Mouse (Mus musculus) liver (tissue): ENCODE data around the gene Edrf1.

Source experiments
- DNase-seq: peaks from one replicate; pipeline ENCODE4 v3.0.0-alpha.2; 2020; ENCODE audit warnings: mixed read lengths

The Edrf1 gene

DNA sequence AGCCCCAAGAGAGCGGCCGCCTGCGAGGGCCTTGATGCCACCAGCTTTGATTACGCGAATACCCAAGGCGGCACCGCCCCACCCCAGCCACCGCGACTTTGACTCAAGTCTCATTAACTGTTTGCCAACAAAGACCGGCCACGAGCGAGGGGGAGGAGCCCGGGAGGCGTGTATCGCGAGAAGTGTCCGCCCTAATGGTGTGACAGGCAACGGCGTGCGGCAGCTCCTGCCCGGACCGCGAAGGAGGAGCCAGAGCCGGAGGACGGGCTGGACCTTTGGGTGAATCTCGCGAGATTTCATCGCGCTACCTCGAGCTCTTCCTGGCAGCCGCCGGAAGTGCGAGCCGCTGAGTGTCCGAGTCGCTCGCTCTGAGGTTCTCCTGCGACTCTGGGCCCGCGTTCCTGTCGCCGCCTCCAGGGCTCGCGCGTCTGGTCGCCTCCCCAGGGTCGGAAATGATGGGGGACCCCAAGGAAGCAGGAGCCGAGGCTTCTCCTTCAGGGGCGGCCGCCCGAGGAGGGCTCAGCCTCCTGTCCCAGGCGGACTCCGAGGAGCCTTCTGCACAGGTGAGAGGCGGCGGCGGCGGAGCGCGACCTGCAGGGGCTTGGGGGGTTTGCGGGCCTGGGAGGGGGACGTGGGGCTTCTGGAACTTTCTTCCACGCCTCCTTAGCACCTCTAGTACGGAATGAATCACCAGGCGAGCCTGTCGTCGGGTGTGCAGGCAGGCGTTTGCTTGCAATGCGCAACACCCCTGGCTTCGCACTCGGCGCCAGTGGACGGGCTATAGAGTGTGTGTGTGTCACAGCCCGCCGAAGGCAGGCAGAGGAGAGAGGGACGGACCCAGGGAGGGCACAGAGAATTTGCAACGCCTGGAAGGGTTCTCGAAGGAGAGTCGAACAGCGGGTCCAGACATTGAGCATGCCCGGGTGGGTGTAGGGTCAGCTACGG lies at the start of gene Edrf1:
Gene Edrf1, plus strand, starts transcription at position 183 of the 945 bp plus-strand sequence.
- peak; percentile 99 for DNase-seq

DNA sequence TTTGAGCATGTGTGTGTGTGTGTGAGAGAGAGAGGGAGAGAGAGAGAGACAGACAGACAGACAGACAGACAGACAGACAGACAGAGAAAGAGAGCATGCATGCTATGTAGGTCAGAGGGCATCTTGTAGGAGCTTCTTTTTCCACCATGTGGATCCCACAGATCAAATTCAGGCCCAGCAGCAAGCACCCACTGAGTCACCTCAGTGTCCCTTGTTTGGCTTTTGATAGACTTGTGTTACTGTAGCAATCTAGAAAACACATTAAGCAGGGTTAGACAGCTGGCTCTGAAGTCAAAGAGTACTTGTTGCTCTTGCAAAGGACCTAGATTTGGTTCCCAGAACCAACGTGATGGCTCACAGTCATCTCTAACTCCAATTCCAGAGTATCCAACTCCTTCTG lies 45.6 kb upstream of the Edrf1 start:
- no peak for DNase-seq

DNA sequence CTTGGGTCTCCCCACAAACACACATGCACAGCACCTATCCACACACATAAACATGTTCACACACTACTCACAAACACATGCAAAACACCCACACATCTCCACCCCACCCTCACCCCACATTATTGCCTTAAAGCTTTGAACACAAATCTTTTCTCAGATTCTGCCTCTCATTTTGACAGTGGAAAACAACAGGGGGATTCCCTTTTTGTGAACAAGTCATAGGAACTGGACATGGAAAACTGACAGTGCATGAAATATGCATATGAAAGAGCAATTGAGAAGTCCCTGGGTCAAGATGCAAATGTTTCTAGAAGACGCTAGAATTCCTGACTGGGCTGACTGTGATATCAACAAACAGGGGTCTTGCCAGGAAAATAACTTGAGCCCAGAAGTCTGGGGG lies 36.8 kb upstream of the Edrf1 start:
- no peak for DNase-seq

DNA sequence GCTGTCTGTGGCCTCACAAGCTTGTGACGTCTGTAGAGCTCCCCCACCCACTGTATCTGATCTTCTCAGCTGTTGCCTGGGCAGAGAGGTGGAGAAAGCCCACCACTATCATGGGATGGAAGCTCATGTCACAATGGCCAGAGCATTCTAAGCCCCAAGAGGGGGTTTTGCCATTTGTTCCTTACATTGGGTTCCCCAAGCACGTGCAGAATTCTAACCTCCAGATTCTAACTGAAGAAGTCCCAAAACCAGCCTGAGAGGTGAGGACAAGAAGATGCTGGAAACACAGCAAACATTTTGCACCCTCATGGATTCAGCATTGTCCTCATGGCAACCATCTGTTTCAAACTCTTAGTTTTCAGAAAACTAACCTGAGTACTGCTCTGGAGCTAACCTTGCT lies 35.3 kb upstream of the Edrf1 start, which contains the start of gene Tex36:
Gene Tex36, minus strand, starts transcription at position 101 of the 400 bp plus-strand sequence.
- DNase-seq = no peak

DNA sequence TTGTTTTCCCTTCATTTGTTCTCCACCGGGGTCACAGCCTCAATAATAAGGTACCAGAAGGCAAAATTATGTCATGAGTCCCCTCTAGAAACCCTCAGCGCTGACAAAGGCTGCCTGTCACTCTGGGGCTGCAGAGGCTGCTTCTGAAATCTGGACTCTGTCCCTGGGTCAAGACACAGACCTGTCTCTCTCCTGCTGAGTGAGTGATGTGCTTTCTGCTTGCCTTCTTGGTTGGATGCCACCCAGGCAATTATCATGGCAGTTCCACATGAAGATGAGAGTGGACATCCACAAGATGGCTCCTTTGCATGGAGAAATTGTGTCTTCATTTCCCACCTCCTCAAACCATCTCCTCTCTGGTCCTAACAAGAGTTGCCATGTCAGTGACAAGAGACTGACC lies 34.2 kb upstream of the Edrf1 start:
- no peak for DNase-seq

DNA sequence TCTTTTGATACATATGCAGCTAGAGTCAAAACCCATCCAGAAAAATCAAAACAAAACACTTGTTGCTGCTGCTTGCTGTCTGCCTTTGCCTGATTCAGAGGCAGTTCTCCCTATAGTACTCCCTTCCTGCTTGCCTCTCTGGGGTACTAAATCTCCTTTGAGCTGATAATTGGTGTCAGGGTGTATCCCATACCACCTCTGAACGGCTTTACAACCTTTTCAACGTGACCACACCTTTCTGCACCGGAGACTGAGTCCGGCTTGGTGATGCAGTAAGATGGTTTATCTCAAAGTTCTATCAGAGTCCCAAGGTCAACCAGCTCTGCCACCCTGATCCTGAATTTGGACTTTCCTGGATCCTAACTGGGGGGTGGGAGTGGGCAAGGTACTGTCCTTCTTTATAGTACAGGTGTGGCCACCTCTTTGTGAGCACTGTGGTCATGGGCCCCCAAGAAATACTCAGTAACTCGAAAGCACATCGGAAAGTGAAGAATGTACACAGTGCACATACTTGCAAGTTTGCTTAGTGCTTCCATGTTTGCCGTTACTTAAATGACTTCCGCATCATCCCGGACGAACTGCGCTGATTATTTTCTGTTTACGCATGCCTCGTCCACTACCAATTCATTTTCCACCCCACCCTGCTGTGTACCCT lies 32.8 kb upstream of the Edrf1 start:
- no peak for DNase-seq

DNA sequence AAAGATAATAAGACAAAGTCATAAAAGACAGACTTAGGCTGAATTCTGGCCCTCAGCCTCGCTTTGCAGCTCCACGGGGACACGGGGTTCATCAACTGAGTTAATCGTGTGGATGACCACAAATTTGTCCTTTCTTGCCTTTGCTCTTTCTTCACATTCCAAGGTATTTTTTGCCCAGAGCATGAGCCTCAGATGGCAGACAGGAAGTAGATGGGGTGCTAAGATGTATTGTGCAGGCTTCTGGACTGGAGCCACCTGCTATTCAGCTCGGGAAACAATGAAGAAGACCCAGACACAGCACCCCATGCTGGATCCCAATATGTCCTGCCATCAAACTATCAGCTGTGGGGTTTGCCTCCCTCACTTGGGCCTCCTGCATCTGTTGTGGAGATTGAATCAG lies 30.0 kb upstream of the Edrf1 start:
- no peak for DNase-seq

DNA sequence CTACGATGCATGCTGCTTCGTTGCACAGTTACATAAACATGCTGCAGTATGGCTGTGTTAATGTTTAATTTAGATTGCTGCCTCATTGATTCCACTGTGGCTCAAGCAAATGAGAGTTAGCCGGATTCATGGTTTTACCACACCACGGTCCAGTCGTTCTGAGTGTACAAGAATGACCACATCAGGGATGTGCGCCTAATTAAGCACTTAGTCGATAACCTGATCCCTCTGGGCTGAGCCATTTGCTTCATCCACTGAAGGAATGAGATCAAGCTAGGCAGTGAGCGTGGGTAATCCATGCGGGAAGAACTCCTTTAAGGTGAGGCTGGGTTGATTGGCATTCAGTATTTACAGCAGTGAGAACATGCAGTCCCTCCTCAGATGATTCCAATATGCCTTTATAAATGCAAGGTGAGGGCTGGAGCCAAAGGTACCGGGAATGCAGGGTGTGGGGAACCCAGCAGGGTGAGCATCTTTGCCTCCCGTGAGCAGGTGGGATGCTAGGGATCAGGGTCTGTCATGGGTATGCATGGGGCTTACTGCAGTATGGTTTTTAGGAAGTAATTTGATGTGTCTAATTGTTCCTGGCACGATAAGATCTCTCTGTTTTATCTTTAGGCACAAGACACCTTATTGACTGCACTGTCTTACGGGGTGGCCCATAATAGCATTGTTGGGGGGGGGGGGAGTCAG lies 29.3 kb upstream of the Edrf1 start:
- no peak for DNase-seq

DNA sequence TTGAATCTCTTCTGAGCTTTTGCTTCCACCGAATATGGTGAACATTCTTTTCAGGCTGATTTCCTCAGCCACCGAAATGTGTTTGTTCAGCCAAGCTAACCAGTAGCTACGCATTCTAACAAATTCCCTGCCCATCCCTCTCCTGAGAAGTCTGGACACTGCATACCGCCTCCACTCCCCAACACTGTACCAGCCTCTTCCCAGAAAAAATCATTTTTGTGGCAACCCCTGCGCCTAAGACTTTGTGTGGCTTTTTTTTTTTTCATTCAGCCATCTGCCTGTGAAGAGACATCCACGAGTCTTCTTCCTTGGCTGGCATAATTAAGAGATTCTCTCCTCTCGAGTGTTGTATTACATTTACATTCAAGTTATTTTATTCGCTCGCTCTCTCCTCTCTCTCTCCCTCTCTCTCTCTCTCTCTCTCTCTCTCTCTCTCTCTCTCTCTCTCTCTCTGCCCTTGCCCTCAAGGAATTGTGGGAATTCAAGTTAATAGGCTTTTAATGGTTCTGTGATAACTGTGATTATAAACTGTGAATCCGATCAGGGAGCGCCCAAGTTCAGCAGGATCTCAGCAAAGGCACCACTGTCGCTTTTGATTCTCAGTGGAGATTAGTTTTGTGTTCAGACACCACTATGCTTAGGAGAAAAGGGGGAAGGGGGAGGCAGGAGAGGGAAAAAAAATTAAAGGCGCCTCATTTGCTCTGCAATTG lies 28.6 kb upstream of the Edrf1 start:
- DNase-seq = no peak

DNA sequence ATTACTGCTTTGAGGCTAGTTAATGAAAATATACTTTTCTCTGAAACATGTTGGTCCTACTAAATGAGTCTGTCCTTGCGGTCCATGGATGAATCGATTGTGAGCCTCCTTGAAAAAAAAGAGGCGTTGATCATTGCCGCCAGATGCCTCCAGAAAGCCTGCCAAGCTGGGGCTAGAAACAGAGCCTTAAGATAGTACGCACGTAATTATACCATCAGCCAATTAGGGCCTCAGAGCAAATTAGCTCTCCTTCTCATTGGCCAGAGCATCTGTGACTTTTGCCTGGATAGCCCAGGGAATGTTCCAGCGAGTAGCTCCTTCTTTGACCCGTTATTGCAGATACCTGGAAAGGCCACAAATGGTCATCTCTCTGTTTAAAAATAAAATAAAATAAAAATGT lies 27.8 kb upstream of the Edrf1 start:
- DNase-seq = no peak

DNA sequence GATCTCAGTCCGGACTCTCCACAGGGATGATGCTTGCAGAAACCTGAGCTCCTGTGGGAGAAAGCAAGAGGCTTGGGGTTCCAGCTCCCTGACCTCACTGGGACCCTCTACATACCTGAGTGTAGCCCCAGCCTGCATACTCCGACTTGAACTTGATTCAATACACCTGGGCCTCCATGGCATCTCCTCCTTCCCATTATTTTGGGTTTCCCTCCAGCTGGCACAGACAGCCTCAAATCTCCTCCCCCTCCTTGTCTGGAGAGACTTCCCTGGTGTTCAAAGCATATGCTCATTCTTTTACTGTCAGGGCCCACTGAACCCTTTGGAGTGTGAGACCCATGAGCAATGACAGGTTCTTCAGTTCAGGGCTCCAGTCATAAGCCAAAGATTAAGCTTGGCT lies 24.4 kb upstream of the Edrf1 start:
- DNase-seq = no peak

DNA sequence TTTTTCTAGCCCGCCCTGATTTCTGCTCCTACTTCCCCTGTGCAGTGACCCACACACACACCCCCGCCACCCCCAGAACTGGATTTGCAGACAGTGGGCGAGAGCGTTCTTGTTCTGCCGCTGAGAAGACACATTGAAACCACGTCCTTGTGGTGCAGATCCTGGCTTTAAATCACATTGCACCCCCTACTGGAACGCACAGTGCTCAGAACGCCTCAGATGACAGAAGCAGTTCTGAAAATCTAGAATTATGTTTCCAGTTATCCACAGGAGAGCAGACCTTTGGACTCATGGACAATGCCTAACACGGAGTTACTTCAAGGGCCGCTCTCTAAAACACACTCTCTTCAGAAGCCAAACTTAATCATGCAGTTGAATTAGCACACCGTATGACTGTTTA lies 16.6 kb upstream of the Edrf1 start:
- DNase-seq = no peak

DNA sequence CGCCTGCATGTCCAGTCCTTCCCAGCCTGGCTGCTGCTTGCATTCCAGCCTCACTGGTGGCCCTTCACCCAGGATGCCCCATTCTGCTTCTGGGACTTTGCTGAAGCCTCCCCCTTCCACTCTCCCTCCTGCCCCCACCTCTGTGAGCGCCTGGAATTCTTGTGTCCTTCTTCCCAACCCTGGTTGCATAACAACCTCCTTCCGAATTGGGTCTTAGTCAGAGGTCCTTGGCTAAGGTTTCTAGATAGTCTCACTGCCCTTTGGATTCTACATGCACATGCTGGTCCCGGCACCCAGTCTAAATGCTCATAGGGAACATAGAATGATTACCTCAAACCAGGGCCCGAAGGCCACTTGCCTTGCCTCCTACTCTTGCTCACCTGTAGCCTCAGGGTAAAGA lies 14.1 kb upstream of the Edrf1 start:
- no peak for DNase-seq

DNA sequence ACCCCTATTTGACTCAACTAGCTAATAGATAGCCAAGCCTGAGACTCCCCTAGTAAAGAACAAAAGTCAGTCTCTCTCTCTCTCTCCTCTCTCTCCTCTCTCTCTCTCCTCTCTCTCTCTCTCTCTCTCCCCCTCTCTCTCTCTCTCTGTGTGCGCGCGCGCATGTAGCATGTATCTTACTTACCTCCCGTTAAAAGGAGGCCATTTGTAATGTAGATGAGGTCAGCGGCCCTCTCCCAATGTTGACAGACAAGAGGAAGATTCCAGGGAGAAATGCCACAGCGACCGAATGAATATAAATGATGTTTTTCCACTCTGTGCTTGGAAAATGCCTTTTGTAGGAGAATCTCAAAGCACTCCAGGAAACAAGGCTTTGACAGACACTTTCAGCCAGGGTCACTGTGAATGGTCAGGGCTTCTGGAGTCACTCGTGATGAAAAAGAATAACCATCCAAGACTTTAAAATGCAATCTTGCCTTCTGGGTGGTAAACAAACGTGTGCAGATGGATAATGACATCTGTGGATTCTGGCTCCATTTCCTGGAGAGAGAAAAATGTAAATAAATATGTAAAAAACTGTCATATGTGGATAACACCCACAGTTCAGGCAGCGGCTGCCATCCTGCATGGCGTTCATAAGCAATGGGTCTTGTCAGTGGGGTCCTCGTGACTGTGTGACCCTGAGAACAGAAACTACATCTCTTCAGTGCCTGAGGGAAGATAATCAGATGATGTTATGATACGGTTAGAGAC lies 10.0 kb upstream of the Edrf1 start:
- DNase-seq = no peak

DNA sequence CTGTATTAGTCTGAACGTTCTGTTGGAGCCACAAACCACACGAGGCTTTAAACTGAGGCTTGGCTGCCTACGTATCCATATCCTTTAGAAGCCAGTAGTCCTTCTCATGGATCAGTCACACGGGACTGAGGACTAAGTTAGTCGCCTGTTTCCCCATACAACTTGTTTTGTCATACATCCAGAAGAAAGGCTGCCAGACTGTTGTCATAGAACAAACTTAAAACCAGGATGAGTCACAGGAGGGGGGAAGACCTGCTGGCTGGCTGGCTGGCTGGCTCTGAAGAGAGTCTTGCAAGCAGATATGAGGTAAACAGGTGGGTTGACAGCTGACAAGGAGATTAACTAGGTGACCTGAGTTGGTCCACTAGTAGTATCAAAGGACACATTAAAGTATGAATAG lies 6.5 kb upstream of the Edrf1 start:
- DNase-seq = no peak

DNA sequence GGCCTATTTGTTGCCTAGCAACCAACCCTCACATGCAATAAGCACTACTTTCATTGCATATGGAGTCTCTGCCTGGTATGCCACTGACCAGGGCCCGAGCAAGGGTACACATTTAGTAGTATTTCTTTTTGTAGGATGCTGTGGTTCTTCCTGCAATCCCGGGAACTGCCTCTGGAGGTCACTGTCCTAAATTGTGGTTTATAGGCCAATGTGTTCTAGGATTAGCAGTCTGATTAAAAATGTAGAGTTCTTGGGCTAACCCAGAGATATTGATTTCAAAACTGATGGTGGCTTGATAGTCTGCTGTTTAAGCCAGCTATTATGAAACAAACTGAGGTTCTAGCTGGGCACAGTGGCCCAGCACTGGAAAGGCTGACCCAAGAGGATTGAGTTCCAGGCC lies 4.9 kb upstream of the Edrf1 start:
- peak; percentile 60 for DNase-seq

DNA sequence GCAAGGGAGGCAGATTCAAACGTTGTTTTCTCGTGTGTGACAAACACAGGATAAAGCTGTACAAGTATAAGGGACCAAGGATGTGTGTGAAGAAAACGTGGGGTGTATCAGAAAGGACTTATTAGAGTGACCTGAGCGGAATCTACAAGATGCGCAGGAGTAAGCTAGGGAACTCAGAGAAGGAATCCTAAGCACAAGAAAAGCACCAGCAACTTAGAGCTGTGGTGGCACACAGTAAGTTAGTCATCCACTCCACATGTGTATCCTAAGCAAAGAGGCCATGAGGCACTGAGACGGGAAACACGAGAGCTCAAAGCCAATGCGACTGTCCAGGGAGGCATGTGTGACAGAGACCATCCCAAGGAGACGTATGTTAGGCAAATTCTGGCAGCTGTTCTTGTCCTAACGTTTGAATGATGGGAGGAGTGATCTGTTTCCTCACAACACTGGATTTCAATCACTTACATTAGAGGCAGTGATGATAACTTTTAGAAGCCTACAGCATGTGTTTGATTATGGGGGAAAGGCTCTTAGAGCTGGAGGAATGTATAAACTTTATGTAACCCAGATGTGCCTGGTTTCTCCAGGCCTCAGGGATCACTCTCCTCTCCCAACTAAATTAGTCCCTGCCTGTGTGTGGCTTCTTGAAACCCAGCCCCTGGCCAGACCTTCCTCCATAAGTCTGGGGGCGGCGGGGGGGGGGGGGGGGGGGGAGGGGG lies 2.3 kb upstream of the Edrf1 start:
- DNase-seq = no peak

DNA sequence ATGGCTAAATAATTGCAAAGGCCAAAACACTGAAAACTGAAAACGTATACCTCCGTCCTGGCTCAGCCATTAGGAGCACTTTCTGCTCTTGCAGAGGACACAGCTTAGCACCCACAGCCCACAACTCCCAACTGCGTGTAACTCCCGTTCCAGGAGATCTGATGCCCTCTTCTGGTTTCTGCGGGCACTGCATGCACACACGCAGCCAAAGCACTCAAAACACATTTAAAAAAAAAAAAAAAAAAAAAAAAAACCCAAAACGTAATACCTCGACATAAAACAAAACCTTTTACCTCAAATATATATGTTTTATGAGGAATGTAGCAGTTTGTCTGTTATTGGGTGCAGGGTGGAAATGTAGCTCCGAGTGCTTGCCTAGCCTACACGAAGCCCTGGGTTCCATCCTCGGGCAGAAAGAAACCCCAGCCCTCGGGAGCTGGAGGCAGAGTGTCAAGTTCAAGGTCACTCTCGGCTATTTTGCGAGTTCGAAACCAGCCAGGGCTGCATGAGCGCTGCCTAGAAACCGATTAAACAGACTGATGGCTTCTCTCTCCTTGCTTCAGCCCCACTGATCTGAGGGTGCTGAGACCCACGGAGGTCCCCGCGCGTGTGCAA lies 498 bp upstream of the Edrf1 start:
- peak; percentile 87 for DNase-seq

DNA sequence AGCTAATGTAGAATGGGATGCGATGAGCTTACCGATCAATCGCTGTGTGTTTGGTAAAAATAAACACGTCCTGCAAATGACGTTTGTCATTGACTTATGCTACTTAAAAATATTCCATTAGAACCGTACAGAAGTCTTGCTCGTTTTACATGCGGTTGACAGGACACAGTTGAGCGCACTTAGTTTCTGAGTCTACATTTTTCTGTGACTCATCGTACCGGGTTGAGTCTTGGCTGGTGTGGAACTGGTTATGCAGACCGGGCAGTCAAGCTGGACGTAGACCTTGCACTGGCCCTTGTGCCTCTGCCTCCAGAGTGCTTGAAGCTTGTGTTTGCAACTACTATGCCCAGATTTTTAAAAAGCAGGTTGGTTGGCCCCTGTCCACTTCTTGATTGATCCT lies 963 bp downstream of the Edrf1 start:
- DNase-seq = no peak

DNA sequence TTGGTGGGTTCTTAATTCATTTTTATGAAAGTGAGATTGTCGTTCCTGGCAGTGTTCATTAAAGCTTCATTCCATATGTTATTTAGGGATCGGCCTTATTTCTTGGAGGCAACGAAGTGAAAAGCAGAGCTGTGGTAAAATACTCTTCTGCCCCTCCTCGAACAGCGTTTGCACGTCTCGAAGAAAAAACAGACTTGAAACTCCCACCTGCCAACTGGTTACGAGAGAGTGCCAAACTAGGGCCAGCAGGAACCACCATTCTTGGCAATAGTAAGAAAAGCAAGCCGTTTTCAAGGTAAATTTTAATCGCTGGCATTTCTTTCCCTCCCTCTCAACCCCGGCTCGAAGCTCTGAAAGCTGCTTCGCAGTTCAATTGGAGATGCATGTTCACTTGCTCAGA lies 1.5 kb downstream of the Edrf1 start:
- no peak for DNase-seq

DNA sequence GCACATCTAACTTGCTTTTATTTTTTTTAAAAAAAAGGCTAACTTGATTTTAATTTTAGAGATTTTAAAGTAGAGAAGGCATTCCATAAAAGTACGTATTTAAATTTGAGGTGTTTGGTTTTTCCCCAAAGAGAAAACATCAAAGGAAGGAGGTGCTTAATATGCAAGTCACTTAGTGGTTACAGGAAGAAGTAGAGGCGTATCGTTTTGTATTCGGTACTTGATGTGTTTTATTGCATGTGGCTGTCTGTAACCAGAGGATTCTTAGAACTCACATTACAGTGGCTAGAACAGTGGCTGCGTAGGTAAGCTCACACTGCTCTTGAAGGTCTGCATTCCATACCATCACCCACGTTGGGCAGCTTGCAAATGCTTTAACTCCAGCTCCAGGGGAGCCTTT lies 8.4 kb downstream of the Edrf1 start:
- no peak for DNase-seq
